Mouse (Mus musculus) layer of hippocampus, adult 9-10 months (tissue): ENCODE data around the gene Rbm47.

Source experiments
- DNase-seq: peaks from one replicate; pipeline ENCODE4 v3.0.0; 2022; ENCODE audit warnings: low spot score

The Rbm47 gene

DNA sequence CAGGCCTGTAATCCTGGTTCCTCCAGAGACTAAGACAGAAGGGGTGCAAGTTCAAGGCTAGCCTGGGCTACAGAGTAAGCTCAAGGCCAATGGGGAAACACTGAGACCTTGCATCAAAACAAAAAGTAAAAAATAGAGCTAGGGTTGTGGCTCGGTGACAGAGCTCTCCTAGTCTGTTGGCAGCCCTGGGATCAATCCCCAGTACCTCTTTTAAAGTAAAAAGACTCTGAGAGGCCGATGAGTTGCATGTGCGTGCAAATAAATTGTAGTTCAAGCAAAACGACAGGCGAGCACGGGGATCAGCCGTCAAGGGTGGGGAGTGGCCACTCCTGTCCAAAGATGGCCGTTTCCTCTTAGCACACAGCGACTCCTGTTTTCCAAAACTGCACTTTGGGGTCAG lies 48.0 kb downstream of the Rbm47 start:
- no peak for DNase-seq

DNA sequence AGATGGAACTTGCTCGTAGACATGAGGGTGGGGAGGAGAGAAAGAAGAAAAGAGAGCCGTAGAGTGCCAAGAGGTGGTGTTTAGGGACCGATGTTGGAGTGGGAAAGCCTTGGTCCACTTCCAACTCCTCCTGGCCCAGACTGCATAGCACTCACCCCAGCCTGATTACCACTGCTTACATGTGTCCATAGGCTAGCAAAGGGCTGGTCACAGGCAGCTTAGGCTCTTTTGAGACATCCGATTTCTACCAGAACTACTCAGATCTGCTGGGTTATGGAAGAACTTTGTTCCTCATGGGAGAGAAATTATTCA lies 48.9 kb downstream of the Rbm47 start:
- DNase-seq = no peak

DNA sequence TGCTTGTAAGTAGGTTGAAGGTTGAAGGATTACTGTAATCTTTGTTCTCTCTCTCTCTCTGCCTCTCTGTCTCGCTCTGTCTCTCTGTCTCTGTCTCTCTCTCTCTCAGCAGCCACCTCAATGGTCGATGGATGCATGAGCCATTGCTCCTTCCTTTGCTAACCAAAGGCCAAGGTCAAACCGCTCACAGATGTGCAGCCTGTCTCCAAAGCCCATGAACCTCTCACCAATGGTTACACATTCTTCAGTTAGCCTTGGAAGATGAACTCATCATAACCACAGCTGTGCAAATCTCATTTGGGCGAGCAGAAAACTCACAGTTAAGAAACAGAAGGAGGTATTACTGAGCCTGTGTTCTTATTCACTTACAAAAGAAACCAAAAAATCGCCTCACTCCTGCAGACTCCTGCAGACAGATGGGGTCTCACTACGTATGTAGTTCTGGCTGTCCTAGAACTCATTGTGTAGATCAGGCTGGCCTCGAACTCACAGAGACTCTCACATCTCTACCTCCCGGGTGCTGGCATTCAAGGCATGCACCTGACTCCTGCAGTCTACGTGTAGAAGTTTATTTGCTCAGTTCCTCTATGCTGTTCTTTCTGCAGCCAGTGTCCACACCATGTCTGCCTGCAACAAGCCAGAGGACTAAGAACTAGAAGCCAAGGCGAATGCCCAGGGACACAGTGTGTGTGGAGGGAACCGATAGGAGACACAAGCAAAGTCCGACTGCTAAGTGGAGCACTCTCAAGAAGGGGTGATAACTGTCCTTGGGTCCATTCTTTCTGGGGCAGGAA lies 49.4 kb downstream of the Rbm47 start:
- no peak for DNase-seq

DNA sequence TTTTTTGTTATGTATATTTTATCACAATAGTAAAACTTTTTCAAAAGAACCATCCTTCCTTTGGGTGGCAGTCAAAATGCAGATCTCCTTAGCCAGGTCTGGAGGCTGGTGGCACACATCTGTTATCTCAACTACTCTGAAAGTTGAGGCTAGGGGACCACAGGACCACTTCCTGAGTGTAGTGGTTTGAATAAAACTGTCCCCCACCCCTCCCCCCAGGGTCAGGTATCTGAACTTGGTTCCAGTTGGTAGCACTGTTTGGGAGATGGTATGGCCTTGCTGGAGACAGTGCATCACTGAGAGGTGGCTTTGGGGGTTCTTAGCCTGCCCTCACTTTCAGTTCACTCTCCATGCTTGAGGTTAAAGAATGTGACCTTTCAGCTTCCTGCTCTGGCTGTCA lies 51.7 kb downstream of the Rbm47 start:
- DNase-seq = no peak

DNA sequence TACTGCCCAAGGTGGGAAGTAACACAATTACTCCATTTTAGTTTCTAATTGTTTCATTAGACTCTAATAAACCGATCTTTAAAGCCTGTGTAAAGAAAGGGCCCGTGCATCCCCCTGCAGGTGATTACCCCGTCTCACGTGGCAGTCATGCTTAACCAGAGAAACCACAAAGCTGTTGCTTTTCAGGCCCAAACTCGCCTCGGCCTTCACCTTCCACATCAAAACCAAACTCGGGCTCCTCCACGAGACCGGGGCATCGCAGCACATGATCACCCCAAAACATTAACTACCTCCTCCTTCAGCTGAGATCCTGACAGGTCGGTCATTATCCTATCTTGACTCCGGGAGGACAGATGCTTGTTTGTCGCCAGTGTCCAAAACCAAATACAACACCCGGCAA lies 58.2 kb downstream of the Rbm47 start:
- no peak for DNase-seq

DNA sequence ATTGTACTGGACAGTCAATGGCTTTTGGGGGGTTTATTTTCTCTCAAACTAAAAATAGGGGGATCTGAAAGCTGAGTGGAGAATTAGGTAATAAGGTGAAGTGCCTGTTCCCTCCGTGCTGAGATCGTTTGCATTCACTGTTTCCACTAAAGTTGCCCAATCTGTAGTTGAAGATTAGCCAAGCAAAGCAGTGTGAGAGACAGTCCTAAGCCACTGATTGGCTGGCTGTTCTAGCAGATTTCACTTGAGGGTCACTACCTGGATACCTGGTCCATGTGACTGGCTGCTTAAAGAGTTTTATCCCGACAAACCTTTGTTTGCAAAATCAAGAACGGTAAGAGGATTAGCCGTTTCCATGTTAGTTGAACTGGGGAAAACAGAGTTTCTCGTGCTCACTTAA lies 58.7 kb downstream of the Rbm47 start:
- no peak for DNase-seq

DNA sequence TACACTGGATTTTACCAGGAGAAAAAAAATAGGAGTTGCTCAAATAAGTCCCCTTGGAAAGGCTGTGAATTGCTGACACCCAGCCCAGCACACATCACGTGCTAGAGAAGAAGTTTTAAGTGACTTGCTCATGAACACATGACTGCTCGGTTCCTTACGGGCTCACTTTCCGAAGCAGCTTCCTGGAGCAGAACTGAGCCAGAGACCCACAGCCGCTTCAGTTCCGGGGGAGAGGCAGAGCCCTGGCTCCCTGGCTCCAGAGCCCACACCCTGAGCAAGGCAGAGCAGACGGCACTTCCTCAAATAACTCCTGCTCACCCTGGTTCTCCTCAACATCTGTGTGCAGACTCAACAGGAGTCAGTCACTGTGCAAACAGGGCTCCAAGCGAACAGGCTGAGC lies 60.9 kb downstream of the Rbm47 start:
- no peak for DNase-seq

DNA sequence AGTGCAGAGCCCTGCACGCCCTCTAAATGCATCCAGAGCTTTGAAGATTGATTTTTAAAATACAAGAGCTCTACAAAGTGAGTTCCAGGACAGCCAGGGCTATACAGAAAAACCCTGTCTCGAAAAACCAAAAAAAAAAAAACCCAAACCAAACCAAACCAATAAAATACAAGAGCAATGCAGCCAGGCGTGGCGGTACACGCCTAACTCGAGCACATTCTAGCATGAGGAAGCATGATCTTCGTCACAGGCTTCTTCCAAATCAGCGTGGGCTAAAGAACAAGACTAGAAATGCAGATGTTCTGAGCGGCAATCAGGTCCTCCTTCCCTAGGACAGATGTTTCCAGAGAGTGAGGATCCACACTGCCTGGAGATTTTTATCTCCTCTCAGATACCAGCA lies 66.5 kb downstream of the Rbm47 start:
- DNase-seq = no peak

DNA sequence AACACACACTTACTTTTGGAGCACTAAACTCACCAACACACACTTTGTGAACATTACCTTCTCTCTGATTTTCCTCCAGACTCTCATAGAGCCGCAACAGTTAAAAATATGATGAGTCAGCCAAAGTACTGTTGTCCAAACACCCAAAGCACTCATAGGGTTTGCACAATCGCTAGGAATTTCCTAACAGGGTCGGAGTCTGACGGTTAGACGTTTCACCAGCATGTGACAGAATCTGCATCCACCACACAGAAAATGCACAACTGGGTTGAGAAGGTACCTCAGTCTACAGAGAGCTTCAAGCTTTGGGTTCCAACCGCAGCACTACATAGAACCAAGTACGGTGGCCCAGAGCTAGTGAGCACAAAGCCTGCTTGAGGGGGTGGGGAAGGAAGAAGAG lies 67.0 kb downstream of the Rbm47 start:
- no peak for DNase-seq

DNA sequence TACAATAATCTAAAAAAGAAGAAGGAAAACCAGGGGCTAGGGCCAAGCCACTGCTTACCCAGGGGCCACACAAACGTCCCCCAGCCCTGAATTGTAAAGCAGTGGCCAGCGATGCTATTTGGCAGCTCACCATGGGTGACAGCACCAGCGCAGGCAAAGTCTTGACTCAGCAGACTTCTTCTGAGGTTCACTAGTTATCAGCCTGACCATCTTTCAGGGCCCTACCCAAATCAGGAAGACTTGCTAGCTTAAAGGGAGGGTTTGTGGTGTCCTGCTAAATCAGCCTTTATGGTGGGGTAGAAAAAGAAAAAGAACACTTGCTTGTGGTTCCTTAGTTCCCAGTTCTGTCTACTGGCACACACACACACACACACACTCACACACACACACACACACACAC lies 67.6 kb downstream of the Rbm47 start:
- DNase-seq = no peak

DNA sequence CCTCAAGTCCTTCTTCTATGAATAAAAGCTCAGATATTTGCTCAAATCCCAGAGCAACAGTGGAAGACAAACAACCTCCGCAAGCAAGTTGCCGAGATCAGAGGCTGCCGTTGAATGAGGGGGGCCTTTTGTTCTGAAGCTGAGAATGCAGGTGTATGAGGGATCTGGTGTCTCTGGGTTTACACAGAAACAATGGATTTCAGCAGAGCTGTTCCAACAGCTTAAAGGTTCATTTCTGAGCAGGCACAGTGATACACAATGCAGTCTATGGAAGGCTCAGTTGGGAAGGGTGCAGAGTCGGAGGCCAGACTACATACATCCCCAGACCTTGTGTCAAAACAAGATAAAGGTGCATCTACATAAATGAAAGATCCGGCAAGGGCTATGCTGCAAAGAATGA lies 69.5 kb downstream of the Rbm47 start:
- DNase-seq = no peak

DNA sequence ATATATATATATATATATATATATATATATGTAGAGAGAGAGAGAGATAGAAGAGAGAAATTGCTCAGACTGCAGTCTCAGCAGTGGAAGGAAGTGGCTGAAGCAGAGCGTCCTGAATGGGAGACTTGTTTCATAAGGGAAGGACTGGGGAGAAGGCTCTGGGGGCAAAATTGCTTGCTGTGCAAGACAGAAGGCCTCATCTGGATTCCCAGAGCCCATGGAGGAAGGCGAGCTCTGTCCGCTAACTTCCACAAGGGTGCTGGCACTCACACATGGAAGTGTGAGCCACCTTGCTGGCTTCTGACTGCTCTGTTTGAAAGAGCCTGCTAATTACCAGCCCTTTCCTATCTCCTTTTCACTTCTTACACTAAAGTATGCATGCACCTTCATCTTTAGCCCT lies 70.1 kb downstream of the Rbm47 start:
- DNase-seq = no peak

DNA sequence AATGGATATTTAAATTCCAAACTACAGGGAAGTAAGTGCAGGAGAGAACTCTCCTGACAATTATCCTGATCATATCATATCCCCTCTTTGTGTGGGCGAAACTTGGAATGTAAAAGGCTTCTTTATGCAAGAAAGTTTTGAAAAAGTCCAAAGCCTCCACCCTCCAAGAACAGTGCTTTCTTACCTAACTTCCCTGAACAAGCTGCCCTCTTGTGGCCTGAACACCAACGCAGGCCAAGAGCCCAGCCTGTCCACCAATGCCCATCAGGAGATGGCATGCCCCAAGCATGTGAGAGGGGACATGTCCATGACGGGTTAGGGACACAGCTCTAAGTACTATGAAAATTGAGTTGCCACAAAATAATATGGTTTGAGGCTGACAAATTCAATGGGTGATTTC lies 71.3 kb downstream of the Rbm47 start:
- no peak for DNase-seq

DNA sequence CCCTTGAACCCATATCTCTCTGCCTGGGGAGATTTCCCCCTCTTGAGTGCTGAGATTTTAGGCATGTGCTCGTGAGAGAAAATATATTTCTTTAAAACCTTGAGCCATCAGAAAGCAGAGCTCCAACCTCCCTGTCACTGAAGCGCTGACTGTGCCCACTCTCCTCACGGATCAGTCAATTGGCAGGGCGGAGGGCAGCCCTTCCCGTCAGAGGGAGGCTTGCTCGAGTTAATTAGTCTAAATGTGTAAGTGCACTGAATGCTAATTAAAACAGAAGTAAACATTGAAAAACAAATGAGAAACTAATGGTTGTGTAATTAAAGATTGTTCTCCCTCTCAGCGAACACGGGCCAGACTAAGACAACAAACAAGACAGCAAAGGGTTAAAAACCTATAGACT lies 72.6 kb downstream of the Rbm47 start:
- DNase-seq = no peak

DNA sequence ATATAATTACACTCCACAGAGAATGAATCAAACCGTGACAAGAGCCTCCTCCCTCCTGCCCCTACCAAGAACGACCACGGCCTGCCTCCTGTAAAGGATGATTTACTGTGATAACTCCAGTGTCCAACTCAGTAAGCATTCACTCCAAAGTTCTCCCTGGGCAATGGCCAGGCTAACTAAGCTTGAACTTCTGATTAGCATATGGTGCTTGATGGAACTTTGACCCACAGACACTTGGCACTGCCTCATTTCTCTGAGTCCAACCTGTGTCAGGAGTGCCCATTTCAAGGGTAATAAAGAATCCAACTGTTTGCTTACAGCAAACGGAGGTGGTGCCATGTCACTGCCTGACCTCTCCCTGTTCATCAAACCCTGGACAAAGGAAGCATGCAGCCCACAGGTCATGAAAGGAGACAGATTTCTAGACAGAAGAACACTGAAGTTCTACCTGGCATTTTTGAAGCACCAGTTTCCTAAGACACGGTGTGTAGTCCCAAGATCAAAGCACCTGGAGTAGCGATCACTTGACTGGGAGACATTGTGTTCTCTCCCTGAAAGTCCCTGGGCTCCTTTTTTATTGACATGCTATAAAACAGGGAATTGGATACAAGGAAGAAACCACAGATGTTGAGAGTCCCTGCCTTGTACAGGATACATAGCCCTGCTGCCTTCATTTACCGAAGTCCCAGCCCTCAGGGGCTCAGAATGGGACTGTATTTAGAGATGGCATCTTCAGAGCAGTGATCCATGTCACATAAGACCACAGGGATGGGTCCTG lies 74.6 kb downstream of the Rbm47 start:
- no peak for DNase-seq

DNA sequence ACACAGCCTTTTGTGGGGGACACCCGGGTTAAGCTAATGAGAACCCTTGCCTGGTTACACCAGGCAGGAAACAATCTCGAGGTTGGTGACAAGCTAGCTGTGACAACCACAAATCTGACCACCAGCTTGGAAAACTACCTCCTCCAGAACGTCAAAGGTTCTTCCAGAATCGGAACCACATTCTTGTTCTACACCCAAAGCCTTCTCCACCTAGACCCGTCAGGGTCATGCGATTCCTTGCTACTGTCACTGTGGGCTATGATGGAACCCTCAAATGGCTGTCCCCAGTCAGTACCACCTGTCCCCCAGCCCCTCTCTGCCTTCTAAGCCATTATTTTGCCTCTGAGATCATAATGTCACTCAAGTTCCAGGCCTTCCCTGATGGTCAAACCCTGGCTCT lies 76.8 kb downstream of the Rbm47 start:
- no peak for DNase-seq

DNA sequence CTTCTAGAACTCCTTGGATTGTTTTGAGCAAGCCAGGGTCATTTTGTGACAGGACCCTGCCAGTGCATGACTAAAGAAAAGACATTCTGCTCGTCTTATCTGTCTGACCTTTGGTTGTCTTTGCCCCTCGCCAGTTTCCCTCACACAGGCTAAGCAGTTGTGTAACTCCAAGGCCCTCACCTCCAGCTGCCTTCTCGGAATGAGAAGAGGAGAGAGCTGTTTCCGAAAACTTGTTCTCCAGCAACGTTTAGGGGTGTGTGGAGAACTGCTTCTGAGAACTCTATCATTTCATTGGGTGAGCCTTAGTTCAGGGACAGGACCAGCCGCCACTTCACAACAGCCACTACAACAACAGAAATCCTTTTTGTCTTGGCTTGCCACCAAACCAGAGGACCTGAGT lies 77.8 kb downstream of the Rbm47 start:
- no peak for DNase-seq

DNA sequence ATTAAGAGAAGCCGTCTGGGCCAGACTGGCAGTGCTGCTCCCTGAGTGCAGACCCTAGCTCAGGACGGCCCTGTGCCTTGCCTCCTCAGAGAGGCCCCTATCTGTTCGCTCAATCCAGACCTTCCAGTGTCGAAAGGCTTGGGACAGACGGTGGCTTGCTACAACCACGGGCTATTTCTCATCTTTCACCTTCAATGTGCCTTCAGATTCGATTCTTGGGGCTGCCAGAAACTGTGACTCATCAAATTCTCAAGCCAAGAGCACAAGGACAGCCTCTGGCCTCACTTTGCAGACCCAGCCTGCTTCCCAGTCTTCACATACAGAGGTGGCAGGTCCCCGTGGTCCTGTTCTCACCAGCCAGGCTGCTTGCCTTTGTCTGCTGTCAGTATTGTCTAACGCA lies 82.9 kb downstream of the Rbm47 start:
- DNase-seq = no peak

DNA sequence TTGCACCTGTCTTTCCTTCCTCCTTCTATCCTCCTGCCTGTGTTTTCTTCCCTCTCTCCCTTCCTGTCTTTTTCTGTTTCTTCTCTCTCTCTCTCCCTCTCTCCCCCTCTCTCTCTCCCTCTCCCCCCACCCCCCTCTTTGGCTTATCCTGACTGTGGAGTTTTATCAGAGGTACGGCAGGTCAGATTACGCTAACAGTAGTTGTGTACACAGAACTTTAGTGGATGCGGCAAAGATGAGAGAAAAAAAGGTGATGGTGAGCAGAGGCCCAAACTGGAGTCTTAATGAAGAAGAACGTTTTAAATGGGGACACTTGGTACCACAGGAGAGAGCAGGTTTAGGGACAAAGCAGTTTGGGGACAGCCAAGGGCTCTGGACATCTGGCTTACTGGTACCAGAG lies 83.3 kb downstream of the Rbm47 start:
- DNase-seq = no peak

DNA sequence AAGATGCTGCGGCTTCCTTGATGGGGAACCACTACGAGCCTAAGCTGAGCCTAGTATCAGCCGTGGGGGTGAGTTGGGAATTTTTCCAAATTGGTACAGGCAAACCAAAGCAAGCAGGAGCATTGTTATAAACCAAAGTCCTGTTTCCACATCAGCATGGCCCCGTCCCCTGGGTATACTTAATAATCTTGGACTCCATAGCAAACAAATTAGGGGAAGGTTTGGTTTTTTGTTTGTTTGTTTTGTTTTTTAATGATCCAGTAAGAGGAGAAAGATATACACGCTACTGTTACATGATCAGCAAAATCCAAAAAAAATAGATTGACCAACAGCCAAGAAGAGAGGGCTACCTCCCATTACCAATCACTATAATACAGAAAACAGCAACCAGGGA lies 84.0 kb downstream of the Rbm47 start:
- no peak for DNase-seq

DNA sequence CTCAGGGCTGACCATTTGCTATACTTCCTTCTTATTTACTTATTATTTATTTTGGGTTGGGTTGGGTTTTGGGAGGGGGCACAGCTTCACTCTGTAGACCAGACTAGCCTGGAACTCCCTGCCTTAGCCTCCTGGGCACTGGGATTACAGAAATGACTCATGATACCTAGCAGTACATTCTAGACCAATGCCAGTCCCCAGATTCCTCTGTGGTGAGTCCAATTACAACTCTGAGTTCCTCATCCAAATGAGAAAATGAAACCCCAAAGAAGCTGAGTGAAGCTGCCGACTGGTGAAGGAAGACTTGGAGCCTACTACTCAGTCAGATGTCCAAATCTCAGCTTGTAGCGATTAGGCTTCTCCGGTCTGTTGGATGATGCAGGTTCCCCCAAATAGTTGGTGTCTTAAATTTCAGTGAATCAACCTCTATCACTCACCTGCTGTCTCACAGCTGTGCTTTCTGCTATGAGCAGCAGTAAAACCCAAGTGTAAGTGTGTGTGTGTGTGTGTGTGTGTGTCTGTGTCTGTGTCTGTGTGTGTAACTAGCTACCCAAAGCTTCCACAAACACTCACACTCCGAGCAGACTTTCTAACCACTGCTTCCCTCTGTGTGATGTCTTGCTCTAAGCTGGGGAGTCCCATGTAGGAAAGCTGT lies 84.5 kb downstream of the Rbm47 start:
- DNase-seq = no peak

DNA sequence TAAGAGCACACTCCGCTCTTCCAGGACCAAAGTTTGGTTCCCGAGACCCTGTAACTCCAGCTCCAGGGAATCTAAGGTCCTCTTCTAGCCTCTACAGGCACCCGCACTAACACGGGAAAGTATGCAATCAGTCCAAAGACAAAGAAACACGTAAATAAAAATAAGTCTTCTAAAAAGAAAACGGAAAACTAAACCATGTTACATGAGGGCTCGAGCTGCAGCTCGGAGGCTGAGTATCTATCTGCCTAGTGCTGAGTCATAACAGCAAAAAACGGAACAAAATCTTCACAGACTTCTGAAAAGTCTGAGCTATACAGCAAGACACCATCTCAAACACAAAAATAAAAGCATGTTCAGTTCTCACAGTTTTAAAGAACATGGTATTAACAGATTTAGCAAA lies 86.0 kb downstream of the Rbm47 start:
- no peak for DNase-seq

DNA sequence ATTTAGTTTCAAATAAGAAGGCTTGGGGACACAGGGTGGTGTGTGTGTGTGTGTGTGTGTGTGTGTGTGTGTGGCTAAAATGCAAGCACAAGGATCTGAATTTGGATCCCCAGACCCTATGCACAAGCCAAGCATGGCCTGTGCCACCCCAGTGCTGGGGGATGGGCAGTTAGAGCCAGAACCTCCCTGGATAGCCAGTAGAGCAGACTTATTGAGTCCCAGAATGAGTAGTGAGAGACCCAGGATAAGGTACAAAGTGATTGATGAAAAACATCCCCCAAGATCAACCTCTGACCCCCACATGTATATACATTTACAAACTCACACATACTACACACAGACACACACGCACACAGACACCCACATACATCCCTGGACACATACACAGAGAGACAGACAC lies 86.6 kb downstream of the Rbm47 start:
- DNase-seq = no peak

DNA sequence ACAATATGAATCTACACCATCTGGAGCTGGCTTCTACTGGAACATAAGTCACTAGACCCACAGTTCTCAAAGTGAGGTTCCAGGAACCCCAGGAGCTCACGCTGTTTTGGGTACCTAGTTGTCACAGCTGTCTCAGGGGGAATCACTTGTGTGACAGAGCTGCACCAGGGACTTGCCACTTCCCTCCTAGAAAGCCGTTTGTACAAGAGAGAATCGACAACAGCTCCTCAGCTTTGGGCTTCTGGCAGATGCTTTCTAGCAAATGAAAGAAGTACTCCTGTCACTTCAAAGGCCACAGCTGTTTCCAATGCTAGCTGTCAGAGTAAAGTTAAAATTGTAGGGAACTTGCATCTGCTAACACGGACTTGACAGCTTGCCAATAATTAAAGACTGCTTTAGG lies 87.4 kb downstream of the Rbm47 start:
- DNase-seq = no peak
